9 mouse cellular contexts compared by ENCODE assay signal in genomic region chr3:104790401-104790937, GRCm38 (mm10). TPM values are rescaled to one million over a fixed set of nuclear protein-coding genes. Genes with fewer than 3 reads are reported as not detected.
DNase-seq lines count a peak whose midpoint lies in the region; ATAC-seq lines count a peak whose summit lies in the region.
"Had no signal": no experiment of that assay in that cellular context is flagged by ENCODE, and none has a peak within 500 bp of the region (broad histone marks: within the 10 kb centered on the region; RNA-seq: fewer than 3 reads in every experiment).

No protein-coding gene starts in this region.

- intact Hi-C loops in heart, postnatal 10 days (cut with DNase I) = loop anchor here (1.0 kb wide), 1 partner anchor 28 kb away; the partner anchor contains the start of gene Mov10

- no peaks in the 10 kb centered on the region for H3K9me3 ChIP-seq in midbrain, embryonic 13.5 days

- H3K4me2 ChIP-seq in midbrain, embryonic 13.5 days (replicated peaks) = peak overlapping the region; percentile 93

- H3K27ac ChIP-seq in midbrain, embryonic 13.5 days = no peak overlapping the region

- peak; percentile 59 to 61 for DNase-seq in frontal cortex, postnatal 36 days (ENCODE audit: low spot score in 2 of 2)
- DNase-seq in frontal cortex, postnatal 14 days (ENCODE audit: low spot score in 2 of 2) = no peak
- peak; percentile 67 for DNase-seq in embryo, embryonic 9.5 days (ENCODE audit: extremely low spot score)
- peak; percentile 70 to 71 for DNase-seq in heart, postnatal 10 days
- peak; percentile 60 to 75 for DNase-seq in kidney, postnatal 4 days
- DNase-seq in thymus, postnatal 10 days (ENCODE audit: low spot score in 2 of 2) = no peak

- 25% methylated on average over 6 of the region's 6 CpGs for WGBS in midbrain, embryonic 13.5 days

- ATAC-seq in midbrain, embryonic 13.5 days = no peak
- no peak for ATAC-seq in erythroblast, adult 5-6 weeks (replicated peaks; ENCODE audit: low FRiP score, poor library complexity, severe bottlenecking)

- H3K9ac ChIP-seq in midbrain, embryonic 13.5 days (replicated peaks) = peak overlapping the region; percentile 41

- H3K27me3 ChIP-seq in midbrain, embryonic 13.5 days = peaks cover 42% of the 10 kb centered on the region
- H3K27me3 ChIP-seq: CH12.LX had no signal

- H3K4me3 ChIP-seq in midbrain, embryonic 13.5 days (replicated peaks) = peak overlapping the region; percentile 56

- H3K36me3 ChIP-seq in midbrain, embryonic 13.5 days = 0 out of 2 replicates have a peak, but pooled peaks cover 2% of the 10 kb centered on the region

- peaks cover 49% of the 10 kb centered on the region for H3K4me1 ChIP-seq in midbrain, embryonic 13.5 days (replicated peaks)

RNA-seq across cellular contexts. Expression of gene Rhoc, which starts 2.3 kb away (rescaled TPM):
- total RNA-seq in heart, postnatal 10 days (2021) = 100 to 1,000 TPM; 243 to 255 TPM
- polyA plus RNA-seq in midbrain, embryonic 13.5 days (2015; fragmentation: Nextera tagmentation; extraction: Ambion mirVana) = 39.7 and 43.2 TPM in 2 replicates
- total RNA-seq in erythroblast, adult 5-6 weeks (2015; ENCODE audit: low replicate concordance) = not detected in 2 replicates
- total RNA-seq in erythroblast, adult 5-6 weeks (2017; ENCODE audit: low replicate concordance) = 1.3 and 2.4 TPM in 2 replicates

RNA-seq across cellular contexts. Expression of gene Fam19a3, which starts 8.8 kb away (rescaled TPM):
- total RNA-seq in heart, postnatal 10 days (2021) = 1 to 10 TPM; 2.2 to 2.6 TPM
- not detected in 2 replicates for polyA plus RNA-seq in midbrain, embryonic 13.5 days (2015; fragmentation: Nextera tagmentation; extraction: Ambion mirVana)
- not detected in 2 replicates for total RNA-seq in erythroblast, adult 5-6 weeks (2015; ENCODE audit: low replicate concordance)
- not detected in 2 replicates for total RNA-seq in erythroblast, adult 5-6 weeks (2017; ENCODE audit: low replicate concordance)

RNA-seq across cellular contexts. Expression of gene Ppm1j, which starts 9.6 kb away (rescaled TPM):
- total RNA-seq in heart, postnatal 10 days (2021) = 10 to 100 TPM; 51.9 to 57.2 TPM
- 0.30 and 0.77 TPM in 2 replicates for polyA plus RNA-seq in midbrain, embryonic 13.5 days (2015; fragmentation: Nextera tagmentation; extraction: Ambion mirVana)
- total RNA-seq in erythroblast, adult 5-6 weeks (2015; ENCODE audit: low replicate concordance) = not detected in 2 replicates
- total RNA-seq in erythroblast, adult 5-6 weeks (2017; ENCODE audit: low replicate concordance) = not detected in 2 replicates

RNA-seq across cellular contexts. Expression of gene Mov10, which starts 27.9 kb away (rescaled TPM):
- total RNA-seq in heart, postnatal 10 days (2021) = 10 to 100 TPM; 10.3 to 14.6 TPM
- polyA plus RNA-seq in midbrain, embryonic 13.5 days (2015; fragmentation: Nextera tagmentation; extraction: Ambion mirVana) = 6.2 and 8.7 TPM in 2 replicates
- total RNA-seq in erythroblast, adult 5-6 weeks (2015; ENCODE audit: low replicate concordance) = 1.7 and 5.4 TPM in 2 replicates
- 2.4 TPM in 1 of 2 replicates, not detected in the other for total RNA-seq in erythroblast, adult 5-6 weeks (2017; ENCODE audit: low replicate concordance)

Comparison
In these comparisons a context has a peak if more than half of its experiments do, and no peak if none do; other contexts are left out.
1. DNase-seq: peak in frontal cortex, postnatal 36 days (2 of 2), embryo, embryonic 9.5 days (single experiment), heart, postnatal 10 days (2 of 2) and kidney, postnatal 4 days (2 of 2); none in frontal cortex, postnatal 14 days (0 of 2) and thymus, postnatal 10 days (0 of 2).
2. RNA of gene Rhoc, which starts 2.3 kb away (total RNA-seq): 243 to 255 TPM in heart, postnatal 10 days; 1.3 to 2.4 TPM in erythroblast, adult 5-6 weeks; every median in the first group is over 10 times any median in the second.
3. RNA of gene Ppm1j, which starts 9.6 kb away (total RNA-seq): 51.9 to 57.2 TPM in heart, postnatal 10 days; not detected in erythroblast, adult 5-6 weeks; every median in the first group is over 10 times any median in the second.